ENCODE assay signal across 20 mouse cellular contexts in genomic region chr7:96491896-96492295, GRCm38 (mm10).
DNase-seq lines count a peak whose midpoint lies in the region; ATAC-seq and TF ChIP-seq lines count a peak whose summit lies in the region.
"Had no signal": no experiment of that assay in that cellular context is flagged by ENCODE, and none has a peak within 500 bp of the region (broad histone marks: within the 10 kb centered on the region; RNA-seq: fewer than 3 reads in every experiment).

No protein-coding gene starts in this region.

- no peak for TF ChIP-seq CTCF in olfactory bulb, adult 2 months (IDR thresholded peaks at IDR 0.05; ENCODE audit: insufficient read depth, low read depth, low read length)
- TF ChIP-seq CTCF in hindbrain, postnatal 0 days (IDR thresholded peaks at IDR 0.05; ENCODE audit: low read depth), result no peak

- H3K27me3 ChIP-seq in limb, embryonic 15.5 days, result no peaks in the 10 kb centered on the region
- no peaks in the 10 kb centered on the region for H3K27me3 ChIP-seq in limb, embryonic 10.5 days (ENCODE audit: low read depth, poor library complexity, severe bottlenecking)
- H3K27me3 ChIP-seq in kidney, embryonic 15.5 days, result no peaks in the 10 kb centered on the region
- no peaks in the 10 kb centered on the region for H3K27me3 ChIP-seq in hindbrain, postnatal 0 days (ENCODE audit: insufficient read depth, low read length)
- H3K27me3 ChIP-seq: forebrain, embryonic 13.5 days; liver, embryonic 12.5 days; midbrain, embryonic 12.5 days had no signal

- no peaks in the 10 kb centered on the region for H3K9me3 ChIP-seq in limb, embryonic 15.5 days
- H3K9me3 ChIP-seq in limb, embryonic 10.5 days (replicated peaks), result no peaks in the 10 kb centered on the region
- no peaks in the 10 kb centered on the region for H3K9me3 ChIP-seq in kidney, embryonic 15.5 days (replicated peaks)
- H3K9me3 ChIP-seq in hindbrain, postnatal 0 days (ENCODE audit: low read length), result no peaks in the 10 kb centered on the region
- H3K9me3 ChIP-seq: forebrain, embryonic 13.5 days; liver, embryonic 12.5 days; midbrain, embryonic 12.5 days had no signal

- no peak overlapping the region for H3K4me2 ChIP-seq in limb, embryonic 15.5 days
- H3K4me2 ChIP-seq in kidney, embryonic 15.5 days, result no peak overlapping the region
- no peak overlapping the region for H3K4me2 ChIP-seq in hindbrain, postnatal 0 days (ENCODE audit: low read depth, low read length)
- H3K4me2 ChIP-seq: forebrain, embryonic 13.5 days; heart, embryonic 11.5 days; hindbrain, embryonic 14.5 days; liver, embryonic 12.5 days; midbrain, embryonic 12.5 days had no signal

- no peak overlapping the region for H3K9ac ChIP-seq in limb, embryonic 15.5 days
- no peak overlapping the region for H3K9ac ChIP-seq in kidney, embryonic 15.5 days
- H3K9ac ChIP-seq in hindbrain, postnatal 0 days (replicated peaks; ENCODE audit: low read length), result no peak overlapping the region
- H3K9ac ChIP-seq: forebrain, embryonic 13.5 days; hindbrain, embryonic 14.5 days; liver, embryonic 12.5 days; midbrain, embryonic 12.5 days had no signal

- DNase-seq in limb, embryonic 10.5 days (ENCODE audit: low spot score), result no peak
- peak; percentile 19 for DNase-seq in kidney, adult 11 months
- no peak for DNase-seq in layer of hippocampus, adult 11-12 months (ENCODE audit: low spot score)
- no peak for DNase-seq in hindbrain, postnatal 0 days (ENCODE audit: low spot score)
- DNase-seq: B cell, adult 2 months; cerebellum, adult 2 months; cerebellum, postnatal 36 days; gastrocnemius, postnatal 25 days; left cerebral cortex, postnatal 4 days; thymus, adult 18-20 months had no signal

- H3K4me3 ChIP-seq in limb, embryonic 15.5 days, result no peak overlapping the region
- H3K4me3 ChIP-seq in limb, embryonic 10.5 days, result no peak overlapping the region
- no peak overlapping the region for H3K4me3 ChIP-seq in kidney, embryonic 15.5 days (replicated peaks)
- no peak overlapping the region for H3K4me3 ChIP-seq in olfactory bulb, adult 2 months (ENCODE audit: insufficient read depth, low read depth, low read length)
- H3K4me3 ChIP-seq in hindbrain, postnatal 0 days (ENCODE audit: low read length), result no peak overlapping the region
- H3K4me3 ChIP-seq: erythroblast, embryonic 14.5 days; forebrain, embryonic 13.5 days; liver, embryonic 12.5 days; midbrain, embryonic 12.5 days had no signal

- WGBS in limb, embryonic 15.5 days, result 38% methylated on average over 2 of the region's 2 CpGs
- WGBS in limb, embryonic 10.5 days, result 83% methylated on average over 2 of the region's 2 CpGs
- 43% methylated on average over 2 of the region's 2 CpGs for WGBS in kidney, embryonic 15.5 days
- WGBS in olfactory bulb, adult 2 months, result 13% methylated on average over 2 of the region's 2 CpGs
- 54% methylated on average over 2 of the region's 2 CpGs for WGBS in hindbrain, postnatal 0 days

- no peaks in the 10 kb centered on the region for H3K36me3 ChIP-seq in limb, embryonic 15.5 days
- no peaks in the 10 kb centered on the region for H3K36me3 ChIP-seq in limb, embryonic 10.5 days
- H3K36me3 ChIP-seq in kidney, embryonic 15.5 days, result no peaks in the 10 kb centered on the region
- no peaks in the 10 kb centered on the region for H3K36me3 ChIP-seq in hindbrain, postnatal 0 days (ENCODE audit: insufficient read depth, low read length)
- H3K36me3 ChIP-seq: liver, embryonic 12.5 days; midbrain, embryonic 12.5 days had no signal

- no peaks in the 10 kb centered on the region for H3K4me1 ChIP-seq in limb, embryonic 15.5 days
- H3K4me1 ChIP-seq in limb, embryonic 10.5 days, result 0 out of 2 replicates have a peak, but pooled peaks cover 5% of the 10 kb centered on the region
- H3K4me1 ChIP-seq in kidney, embryonic 15.5 days, result peaks cover 51% of the 10 kb centered on the region
- peaks cover 31% of the 10 kb centered on the region for H3K4me1 ChIP-seq in olfactory bulb, adult 2 months (ENCODE audit: control insufficient read depth, insufficient read depth, low read length)
- no peaks in the 10 kb centered on the region for H3K4me1 ChIP-seq in hindbrain, postnatal 0 days (ENCODE audit: insufficient read depth, low read length)
- H3K4me1 ChIP-seq: liver, embryonic 12.5 days; midbrain, embryonic 12.5 days had no signal

- H3K27ac ChIP-seq in limb, embryonic 15.5 days, result 0 out of 2 replicates have a peak overlapping the region, but pooled peaks have one; percentile 19
- no peak overlapping the region for H3K27ac ChIP-seq in limb, embryonic 10.5 days
- H3K27ac ChIP-seq in kidney, embryonic 15.5 days, result peak overlapping the region; percentile 85
- peak overlapping the region; percentile 89 for H3K27ac ChIP-seq in olfactory bulb, adult 2 months (ENCODE audit: insufficient read depth, low read depth, low read length)
- no peak overlapping the region for H3K27ac ChIP-seq in hindbrain, postnatal 0 days
- H3K27ac ChIP-seq: forebrain, embryonic 13.5 days; hindbrain, embryonic 14.5 days; liver, embryonic 12.5 days; midbrain, embryonic 12.5 days had no signal

- no peak for ATAC-seq in limb, embryonic 15.5 days (ENCODE audit: insufficient number of reproducible peaks, low FRiP score, low TSS enrichment, low read depth)
- no peak for ATAC-seq in kidney, embryonic 15.5 days (replicated peaks; ENCODE audit: low FRiP score)
- ATAC-seq in hindbrain, postnatal 0 days, result no peak
- ATAC-seq: forebrain, embryonic 13.5 days; intestine, embryonic 16.5 days; liver, embryonic 12.5 days had no signal

- no peak for TF ChIP-seq POLR2A in olfactory bulb, adult 2 months (IDR thresholded peaks at IDR 0.05; ENCODE audit: insufficient read depth, low read depth, low read length)

Comparison
In these comparisons a context has a peak if more than half of its experiments do, and no peak if none do; other contexts are left out.
1. H3K27ac ChIP-seq: peak in limb, embryonic 15.5 days (single experiment), kidney, embryonic 15.5 days (single experiment) and olfactory bulb, adult 2 months (single experiment); none in limb, embryonic 10.5 days (single experiment) and hindbrain, postnatal 0 days (single experiment).